ENCODE assay signal across 23 mouse cellular contexts in the genomic region with DNA sequence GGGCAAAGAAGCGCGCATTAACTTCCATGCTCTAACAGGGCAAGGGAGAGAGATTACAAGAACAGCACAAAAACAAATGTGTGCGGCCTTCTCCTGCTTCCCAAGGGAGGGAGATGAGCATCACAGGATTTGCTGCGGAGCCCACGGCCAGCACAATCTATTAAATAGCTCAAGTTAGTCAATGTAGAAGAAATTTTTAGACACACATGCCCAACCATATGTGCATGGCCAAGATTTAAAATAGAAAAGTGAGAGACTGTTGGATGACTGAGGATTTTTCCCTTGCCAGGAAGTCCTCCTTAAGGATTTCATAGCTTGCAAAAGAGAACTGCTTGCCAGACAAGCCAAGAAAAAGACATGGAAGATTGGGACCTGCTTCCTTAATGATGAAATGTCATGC.
DNase-seq lines count a peak whose midpoint lies in the region; ATAC-seq lines count a peak whose summit lies in the region.
"Had no signal": no experiment of that assay in that cellular context is flagged by ENCODE, and none has a peak within 500 bp of the region (broad histone marks: within the 10 kb centered on the region; RNA-seq: fewer than 3 reads in every experiment).

No protein-coding gene starts in this region.

- WGBS in forebrain, embryonic 16.5 days, result 62% methylated on average over 5 of the region's 5 CpGs
- WGBS in midbrain, embryonic 11.5 days, result 90% methylated on average over 5 of the region's 5 CpGs

- H3K4me3 ChIP-seq in forebrain, embryonic 16.5 days (replicated peaks; ENCODE audit: low read length), result no peak overlapping the region
- no peak overlapping the region for H3K4me3 ChIP-seq in midbrain, embryonic 11.5 days (ENCODE audit: low read depth, low read length)
- H3K4me3 ChIP-seq: hindbrain, embryonic 15.5 days; limb, embryonic 10.5 days; midbrain, embryonic 10.5 days; neural tube, embryonic 13.5 days had no signal

- no peaks in the 10 kb centered on the region for H3K9me3 ChIP-seq in forebrain, embryonic 16.5 days (ENCODE audit: control insufficient read depth, low read length)
- no peaks in the 10 kb centered on the region for H3K9me3 ChIP-seq in midbrain, embryonic 11.5 days (ENCODE audit: control insufficient read depth, low read length)
- H3K9me3 ChIP-seq: hindbrain, embryonic 15.5 days; limb, embryonic 10.5 days; midbrain, embryonic 10.5 days; neural tube, embryonic 13.5 days had no signal

- DNase-seq in layer of hippocampus, adult 18-20 months (ENCODE audit: low spot score in 2 of 2), result peak; percentile 34 to 50
- DNase-seq in layer of hippocampus, postnatal 25 days (ENCODE audit: extremely low spot score in 1 of 2, low spot score in 1 of 2), result no peak
- DNase-seq in layer of hippocampus, adult 9-11 months, result peak; percentile 60
- DNase-seq in right cerebral cortex, postnatal 25 days, result peak; percentile 51
- no peak for DNase-seq in MN1 (ENCODE audit: low spot score)
- DNase-seq in midbrain, embryonic 11.5 days (ENCODE audit: low spot score, missing footprints), result no peak
- no peak for DNase-seq in cerebellum, adult 18-20 months
- DNase-seq: adrenal gland, postnatal 25 days; cerebellum, adult 9-11 months; heart, postnatal 36 days; kidney, adult 18-20 months; kidney, postnatal 25 days; lung, embryonic 14.5 days; lung, postnatal 4 days; spleen, adult 18-20 months; thymus, postnatal 14 days had no signal

- H3K36me3 ChIP-seq in forebrain, embryonic 16.5 days (ENCODE audit: control insufficient read depth, insufficient read depth), result no peaks in the 10 kb centered on the region
- no peaks in the 10 kb centered on the region for H3K36me3 ChIP-seq in midbrain, embryonic 11.5 days (ENCODE audit: control insufficient read depth, insufficient read depth, low read length)
- H3K36me3 ChIP-seq: hindbrain, embryonic 15.5 days; limb, embryonic 10.5 days; midbrain, embryonic 10.5 days; neural tube, embryonic 13.5 days had no signal

- H3K4me2 ChIP-seq in forebrain, embryonic 16.5 days (ENCODE audit: low read length), result no peak overlapping the region
- no peak overlapping the region for H3K4me2 ChIP-seq in midbrain, embryonic 11.5 days
- H3K4me2 ChIP-seq: heart, embryonic 11.5 days; hindbrain, embryonic 15.5 days; liver, embryonic 11.5 days; lung, embryonic 14.5 days; neural tube, embryonic 13.5 days had no signal

- peak overlapping the region; percentile 58 for H3K27ac ChIP-seq in forebrain, embryonic 16.5 days (ENCODE audit: low read length)
- no peak overlapping the region for H3K27ac ChIP-seq in midbrain, embryonic 11.5 days (ENCODE audit: low read depth, low read length)
- H3K27ac ChIP-seq: hindbrain, embryonic 15.5 days; limb, embryonic 10.5 days; midbrain, embryonic 10.5 days; neural tube, embryonic 13.5 days had no signal

- ATAC-seq in forebrain, embryonic 16.5 days, result peak; percentile 77
- no peak for ATAC-seq in midbrain, embryonic 11.5 days (ENCODE audit: low FRiP score)

- 0 out of 2 replicates have a peak, but pooled peaks cover 6% of the 10 kb centered on the region for H3K4me1 ChIP-seq in forebrain, embryonic 16.5 days (replicated peaks; ENCODE audit: control insufficient read depth, insufficient read depth, low read length)
- no peaks in the 10 kb centered on the region; the same call in 1 of the 2 replicates for H3K4me1 ChIP-seq in midbrain, embryonic 11.5 days (ENCODE audit: control insufficient read depth, insufficient read depth, low read length)
- H3K4me1 ChIP-seq: hindbrain, embryonic 15.5 days; limb, embryonic 10.5 days had no signal

- H3K27me3 ChIP-seq in forebrain, embryonic 16.5 days (replicated peaks; ENCODE audit: control insufficient read depth, insufficient read depth, low read length), result no peaks in the 10 kb centered on the region
- H3K27me3 ChIP-seq in midbrain, embryonic 11.5 days (ENCODE audit: control insufficient read depth, insufficient read depth, low read length), result no peaks in the 10 kb centered on the region
- H3K27me3 ChIP-seq: hindbrain, embryonic 15.5 days; neural tube, embryonic 13.5 days had no signal

- H3K9ac ChIP-seq in forebrain, embryonic 16.5 days (replicated peaks; ENCODE audit: low read depth, low read length), result no peak overlapping the region
- no peak overlapping the region for H3K9ac ChIP-seq in midbrain, embryonic 11.5 days (ENCODE audit: low read length)
- H3K9ac ChIP-seq: hindbrain, embryonic 15.5 days; lung, embryonic 14.5 days; neural tube, embryonic 13.5 days had no signal

Comparison
In these comparisons a context has a peak if more than half of its experiments do, and no peak if none do; other contexts are left out.
1. DNase-seq: peak in layer of hippocampus, adult 18-20 months (2 of 2), layer of hippocampus, adult 9-11 months (single experiment) and right cerebral cortex, postnatal 25 days (single experiment); none in layer of hippocampus, postnatal 25 days (0 of 2), MN1 (single experiment), midbrain, embryonic 11.5 days (single experiment) and cerebellum, adult 18-20 months (0 of 2).